Mouse (Mus musculus): Measurements from ENCODE around the gene Cdc45.

DNA sequence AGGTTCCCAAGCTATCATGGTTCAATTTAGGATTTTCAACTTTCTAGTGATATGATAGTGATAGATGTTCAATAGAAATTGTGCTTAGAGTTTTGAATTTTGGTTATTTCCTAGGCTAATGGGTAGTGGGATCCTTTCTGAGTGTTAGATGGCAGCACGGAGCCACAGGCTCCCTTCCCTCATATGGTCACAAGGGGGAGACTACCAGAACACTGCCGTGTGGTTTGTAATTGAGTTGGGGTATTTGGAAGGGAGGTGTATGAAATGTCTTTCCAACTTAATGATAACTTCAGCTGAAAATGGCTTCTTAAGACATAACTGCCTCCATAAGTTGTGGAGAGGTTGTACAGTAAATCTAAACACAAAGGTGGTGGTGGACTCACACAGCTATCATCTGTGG, 21.7 kb upstream of the Cdc45 start:
- TF ChIP-seq CTCF (IDR thresholded peaks at IDR 0.05; ENCODE audit: control insufficient read depth, insufficient read depth, insufficient read length) (no peak), USF1 (IDR thresholded peaks at IDR 0.05; ENCODE audit: low read depth) (no peak), CEBPB (IDR thresholded peaks at IDR 0.05; ENCODE audit: low read depth) (no peak), MYOG (IDR thresholded peaks at IDR 0.05; ENCODE audit: control insufficient read depth, extremely low read depth, insufficient read length) (no peak), MAX (IDR thresholded peaks at IDR 0.05) (no peak), MYOD1 (IDR thresholded peaks at IDR 0.05; ENCODE audit: control insufficient read depth, insufficient read length, low read depth) (no peak)

Measured in C2C12 (cell line).